Mouse (Mus musculus): ENCODE results near the gene Kank1.
A peak's percentile ranks its signal among the peaks of the same experiment; 100 is the strongest.

Gene Kank1

GRCm38 (mm10) chr19:25372794-25373193 is 136.0 kb downstream of the Kank1 start:
- DNase-seq = no peak

- DNase-seq = no peak
Measured at GRCm38 (mm10) chr19:25373594-25373993, 136.8 kb downstream of the Kank1 start.

- no peak for DNase-seq
Measured at GRCm38 (mm10) chr19:25374191-25374590, 137.4 kb downstream of the Kank1 start.

GRCm38 (mm10) chr19:25374926-25375325 is 138.2 kb downstream of the Kank1 start:
- peak; percentile 42 for DNase-seq

- no peak for DNase-seq
Measured at GRCm38 (mm10) chr19:25376871-25377270, 140.1 kb downstream of the Kank1 start.

- DNase-seq = no peak
Measured at GRCm38 (mm10) chr19:25380675-25381074, 143.9 kb downstream of the Kank1 start.

- no peak for DNase-seq
Measured at GRCm38 (mm10) chr19:25381972-25382371, 145.2 kb downstream of the Kank1 start.

GRCm38 (mm10) chr19:25382494-25382893 is 145.7 kb downstream of the Kank1 start:
- no peak for DNase-seq

- peak; percentile 85 for DNase-seq
Measured at GRCm38 (mm10) chr19:25383386-25384146, 146.8 kb downstream of the Kank1 start.

GRCm38 (mm10) chr19:25385981-25386380 is 149.2 kb downstream of the Kank1 start:
- DNase-seq = no peak

- DNase-seq = no peak
Measured at GRCm38 (mm10) chr19:25386679-25387470, 150.1 kb downstream of the Kank1 start.

- no peak for DNase-seq
Measured at GRCm38 (mm10) chr19:25387902-25388301, 151.1 kb downstream of the Kank1 start.

- DNase-seq = no peak
Measured at GRCm38 (mm10) chr19:25392135-25392534, 155.4 kb downstream of the Kank1 start.

- DNase-seq = peak; percentile 65
Measured at GRCm38 (mm10) chr19:25395035-25395434, 158.3 kb downstream of the Kank1 start.

- no peak for DNase-seq
Measured at GRCm38 (mm10) chr19:25396709-25397266, 160.0 kb downstream of the Kank1 start.

GRCm38 (mm10) chr19:25399511-25400211 is 162.9 kb downstream of the Kank1 start:
- peak; percentile 80 for DNase-seq

- DNase-seq = peak; percentile 37
Measured at GRCm38 (mm10) chr19:25400212-25400913, 163.6 kb downstream of the Kank1 start.

- DNase-seq = no peak
Measured at GRCm38 (mm10) chr19:25401521-25401920, 164.7 kb downstream of the Kank1 start.

GRCm38 (mm10) chr19:25404163-25404562 is 167.4 kb downstream of the Kank1 start:
- DNase-seq = no peak

GRCm38 (mm10) chr19:25405987-25406386 is 169.2 kb downstream of the Kank1 start:
- no peak for DNase-seq

GRCm38 (mm10) chr19:25406481-25407184 is 169.9 kb downstream of the Kank1 start:
- DNase-seq = peak; percentile 81

Measured in embryo, embryonic 11 days (tissue).